Mouse (Mus musculus) forebrain, embryonic 13.5 days (tissue): Measurements from ENCODE around the gene Arpc3. TPM values are rescaled to one million over a fixed set of nuclear protein-coding genes. Genes with fewer than 3 reads are reported as not detected.

Experiments used
- ATAC-seq: fragments of 200-750 bp; cut with Nextera tagmentation; 2 replicates; pipeline ENCODE4 v1.8.0; 2017
- H3K27ac ChIP-seq: fragments of 300-500 bp; sonication (generic); 2 replicates; pipeline ENCODE4 v1.5.1; 2015; ENCODE audit warnings: inconsistent platforms, mild to moderate bottlenecking, moderate library complexity
- H3K27me3 ChIP-seq: fragments of 300-500 bp; sonication (generic); 2 replicates; pipeline ENCODE4 v1.6.1; 2015; ENCODE audit warnings: mild to moderate bottlenecking, inconsistent platforms
- H3K36me3 ChIP-seq: fragments of 300-500 bp; sonication (generic); 2 replicates; pipeline ENCODE4 v1.6.1; 2015; ENCODE audit warnings: mild to moderate bottlenecking, inconsistent platforms; ENCODE audit not compliant: poor library complexity, severe bottlenecking
- H3K4me1 ChIP-seq: fragments of 300-500 bp; sonication (generic); 2 replicates; pipeline ENCODE4 v1.6.1; 2015; ENCODE audit warnings: inconsistent platforms
- H3K4me2 ChIP-seq: fragments of 300-500 bp; sonication (generic); 2 replicates; pipeline ENCODE4 v1.6.1; 2015; ENCODE audit warnings: inconsistent platforms, mild to moderate bottlenecking, moderate library complexity
- H3K4me3 ChIP-seq: fragments of 300-500 bp; sonication (generic); 2 replicates; pipeline ENCODE4 v1.5.1; 2015; ENCODE audit warnings: mild to moderate bottlenecking, inconsistent platforms
- H3K9ac ChIP-seq: fragments of 300-500 bp; sonication (generic); 2 replicates; pipeline ENCODE4 v1.6.1; 2015; ENCODE audit warnings: mild to moderate bottlenecking, inconsistent platforms
- H3K9me3 ChIP-seq: fragments of 300-500 bp; sonication (generic); replicated peaks from 2 replicates; pipeline ENCODE4 v1.6.1; 2016; ENCODE audit warnings: inconsistent platforms
- WGBS: fragments of 180-500 bp; shearing (Covaris S2); methylation state at CpG from one replicate; pipeline ENCODE4 v1.1.7; 2015; 5-methylcytosine and 5-hydroxymethylcytosine counted together
- polyA plus RNA-seq: library from polyadenylated mRNA; unstranded; fragments of >200 nt; fragmentation: Nextera tagmentation; extraction: Ambion mirVana; gene quantifications from 2 replicates; pipeline ENCODE4 v1.2.1, GENCODE M21; 2015

The Arpc3 gene
- polyA plus RNA-seq, 1 experiment from 2014 or later = 152 TPM

- H3K36me3 ChIP-seq = peaks cover 69% of the 10 kb centered on the region
- ATAC-seq = no peak
- H3K4me3 ChIP-seq = no peak overlapping the region
- 94% methylated on average over 12 of the region's 12 CpGs for WGBS
- no peaks in the 10 kb centered on the region for H3K27me3 ChIP-seq
- H3K9ac ChIP-seq = no peak overlapping the region
- H3K27ac ChIP-seq = no peak overlapping the region
- H3K4me2 ChIP-seq = no peak overlapping the region
- no peaks in the 10 kb centered on the region for H3K9me3 ChIP-seq
- peaks cover 7% of the 10 kb centered on the region for H3K4me1 ChIP-seq
Observed at GRCm38 (mm10) chr5:122378171-122378570, 13.5 kb upstream of the Arpc3 start.

- WGBS = 57% methylated on average over 11 of the region's 11 CpGs
Observed at GRCm38 (mm10) chr5:122379374-122380155, 12.1 kb upstream of the Arpc3 start.

GRCm38 (mm10) chr5:122390006-122390405 is 1.7 kb upstream of the Arpc3 start:
- Histone ChIP-seq H3K9ac (no peak overlapping the region), H3K27me3 (no peaks in the 10 kb centered on the region), H3K36me3 (peaks cover 5% of the 10 kb centered on the region; the same call in 1 of the 2 replicates), H3K4me1 (peaks cover 11% of the 10 kb centered on the region), H3K9me3 (no peaks in the 10 kb centered on the region), H3K4me2 (no peak overlapping the region), H3K27ac (no peak overlapping the region), H3K4me3 (no peak overlapping the region)
- no peak for ATAC-seq
- 87% methylated on average over 5 of the region's 5 CpGs for WGBS

More at GRCm38 (mm10) chr5:122379374-122380155, 12.1 kb upstream of the Arpc3 start:
- Histone ChIP-seq H3K27ac (no peak overlapping the region), H3K36me3 (peaks cover 61% of the 10 kb centered on the region), H3K4me1 (no peaks in the 10 kb centered on the region), H3K9me3 (no peaks in the 10 kb centered on the region), H3K4me2 (no peak overlapping the region), H3K4me3 (no peak overlapping the region), H3K9ac (no peak overlapping the region), H3K27me3 (no peaks in the 10 kb centered on the region)
- ATAC-seq = peak; percentile 55; the same call in 1 of the 2 replicates

GRCm38 (mm10) chr5:122390671-122391070 is 1.0 kb upstream of the Arpc3 start:
- no peak overlapping the region for H3K4me2 ChIP-seq
- no peak for ATAC-seq
- peaks cover 5% of the 10 kb centered on the region; the same call in 1 of the 2 replicates for H3K36me3 ChIP-seq
- H3K27ac ChIP-seq = no peak overlapping the region
- no peak overlapping the region for H3K4me3 ChIP-seq
- no peaks in the 10 kb centered on the region for H3K9me3 ChIP-seq
- H3K4me1 ChIP-seq = peaks cover 11% of the 10 kb centered on the region
- no peaks in the 10 kb centered on the region for H3K27me3 ChIP-seq
- no peak overlapping the region for H3K9ac ChIP-seq

GRCm38 (mm10) chr5:122391178-122391785 is 396 bp upstream of the Arpc3 start:
- H3K36me3 ChIP-seq = peaks cover 5% of the 10 kb centered on the region; the same call in 1 of the 2 replicates
- H3K9me3 ChIP-seq = no peaks in the 10 kb centered on the region
- peak; percentile 46; the same call in 1 of the 2 replicates for ATAC-seq
- no peak overlapping the region for H3K9ac ChIP-seq
- H3K4me2 ChIP-seq = peak overlapping the region; percentile 87
- H3K27me3 ChIP-seq = no peaks in the 10 kb centered on the region
- no peak overlapping the region for H3K27ac ChIP-seq
- 56% methylated on average over 16 of the region's 16 CpGs for WGBS
- peak overlapping the region; percentile 84 for H3K4me3 ChIP-seq
- H3K4me1 ChIP-seq = peaks cover 11% of the 10 kb centered on the region

- H3K27ac ChIP-seq = no peak overlapping the region
- peak overlapping the region; percentile 84 for H3K4me3 ChIP-seq
- 0 out of 2 replicates have a peak, but pooled peaks have one; percentile 34 for ATAC-seq
- no peaks in the 10 kb centered on the region for H3K9me3 ChIP-seq
- no peaks in the 10 kb centered on the region for H3K27me3 ChIP-seq
- peaks cover 14% of the 10 kb centered on the region for H3K36me3 ChIP-seq
- peak overlapping the region; percentile 87 for H3K9ac ChIP-seq
- WGBS = 16% methylated on average over 19 of the region's 19 CpGs
- H3K4me1 ChIP-seq = peaks cover 11% of the 10 kb centered on the region
- H3K4me2 ChIP-seq = peak overlapping the region; percentile 87
Observed at GRCm38 (mm10) chr5:122392227-122393004, 738 bp downstream of the Arpc3 start.

- Histone ChIP-seq H3K27me3 (no peaks in the 10 kb centered on the region), H3K9ac (no peak overlapping the region), H3K36me3 (peaks cover 26% of the 10 kb centered on the region), H3K4me1 (peaks cover 11% of the 10 kb centered on the region), H3K9me3 (no peaks in the 10 kb centered on the region), H3K27ac (no peak overlapping the region), H3K4me2 (no peak overlapping the region), H3K4me3 (no peak overlapping the region)
- WGBS = 40% methylated on average over 2 of the region's 2 CpGs
- ATAC-seq = 0 out of 2 replicates have a peak, but pooled peaks have one; percentile 50
Observed at GRCm38 (mm10) chr5:122393887-122394286, 2.2 kb downstream of the Arpc3 start.

GRCm38 (mm10) chr5:122396791-122397190 is 5.1 kb downstream of the Arpc3 start:
- no peak overlapping the region for H3K27ac ChIP-seq
- H3K27me3 ChIP-seq = no peaks in the 10 kb centered on the region
- 90% methylated on average over 10 of the region's 10 CpGs for WGBS
- no peak overlapping the region for H3K4me3 ChIP-seq
- H3K9ac ChIP-seq = no peak overlapping the region
- no peak for ATAC-seq
- no peaks in the 10 kb centered on the region for H3K9me3 ChIP-seq
- peaks cover 44% of the 10 kb centered on the region for H3K36me3 ChIP-seq
- H3K4me1 ChIP-seq = peaks cover 11% of the 10 kb centered on the region
- no peak overlapping the region for H3K4me2 ChIP-seq

- Histone ChIP-seq H3K9ac (no peak overlapping the region), H3K27ac (no peak overlapping the region), H3K4me2 (no peak overlapping the region), H3K4me3 (no peak overlapping the region), H3K4me1 (peaks cover 8% of the 10 kb centered on the region), H3K9me3 (no peaks in the 10 kb centered on the region), H3K27me3 (no peaks in the 10 kb centered on the region), H3K36me3 (peaks cover 51% of the 10 kb centered on the region)
- no peak for ATAC-seq
- WGBS = 84% methylated on average over 8 of the region's 8 CpGs
Observed at GRCm38 (mm10) chr5:122397495-122397894, 5.8 kb downstream of the Arpc3 start.

- no peaks in the 10 kb centered on the region for H3K9me3 ChIP-seq
- no peaks in the 10 kb centered on the region for H3K4me1 ChIP-seq
- H3K27me3 ChIP-seq = no peaks in the 10 kb centered on the region
- H3K9ac ChIP-seq = no peak overlapping the region
- H3K36me3 ChIP-seq = peaks cover 70% of the 10 kb centered on the region
- no peak for ATAC-seq
- no peak overlapping the region for H3K27ac ChIP-seq
- H3K4me3 ChIP-seq = no peak overlapping the region
- 93% methylated on average over 8 of the region's 8 CpGs for WGBS
- H3K4me2 ChIP-seq = no peak overlapping the region
Observed at GRCm38 (mm10) chr5:122399871-122400270, 8.2 kb downstream of the Arpc3 start.

- Histone ChIP-seq H3K9me3 (no peaks in the 10 kb centered on the region), H3K9ac (no peak overlapping the region), H3K36me3 (peaks cover 79% of the 10 kb centered on the region), H3K27ac (no peak overlapping the region), H3K4me3 (no peak overlapping the region), H3K4me2 (no peak overlapping the region), H3K4me1 (no peaks in the 10 kb centered on the region), H3K27me3 (no peaks in the 10 kb centered on the region)
- ATAC-seq = no peak
- WGBS = 86% methylated on average over 18 of the region's 18 CpGs
Observed at GRCm38 (mm10) chr5:122400628-122401302, 9.1 kb downstream of the Arpc3 start.
